Mouse (Mus musculus): ENCODE data around the gene Abcb8. TPM values are rescaled to one million over a fixed set of nuclear protein-coding genes. Genes with fewer than 3 reads are reported as not detected.

Gene Abcb8
- polyA plus RNA-seq, 1 experiment, result 51.0 TPM

DNA sequence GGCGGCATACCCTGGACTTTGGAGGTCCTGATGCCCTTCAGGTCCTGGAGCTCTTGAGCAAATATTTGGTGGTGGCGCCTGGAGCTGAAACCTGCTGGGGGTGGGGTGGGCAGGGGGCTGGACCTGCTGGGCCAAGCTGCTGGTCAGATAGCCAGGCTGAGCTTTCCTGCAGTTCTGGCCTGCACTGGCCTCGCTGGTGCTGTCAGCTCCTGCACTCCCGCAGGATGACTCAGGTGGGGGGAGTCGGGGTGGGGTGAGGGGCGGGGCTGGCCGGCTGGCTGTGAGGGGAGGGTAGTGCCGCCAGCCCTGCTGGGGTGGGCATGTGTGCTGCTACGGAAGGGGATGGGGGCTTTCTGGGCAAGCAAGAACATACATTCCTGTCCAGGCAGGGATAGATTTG lies 35.1 kb downstream of the Abcb8 start:
- DNase-seq (ENCODE audit: low read depth), result no peak
- TF ChIP-seq CTCF (IDR thresholded peaks at IDR 0.05; ENCODE audit: borderline replicate concordance, extremely low read depth, insufficient read depth, insufficient read length), result no peak
- no peak for TF ChIP-seq POLR2A (IDR thresholded peaks at IDR 0.05; ENCODE audit: borderline replicate concordance, extremely low read depth, insufficient read depth, insufficient read length, poor library complexity, severe bottlenecking)

DNA sequence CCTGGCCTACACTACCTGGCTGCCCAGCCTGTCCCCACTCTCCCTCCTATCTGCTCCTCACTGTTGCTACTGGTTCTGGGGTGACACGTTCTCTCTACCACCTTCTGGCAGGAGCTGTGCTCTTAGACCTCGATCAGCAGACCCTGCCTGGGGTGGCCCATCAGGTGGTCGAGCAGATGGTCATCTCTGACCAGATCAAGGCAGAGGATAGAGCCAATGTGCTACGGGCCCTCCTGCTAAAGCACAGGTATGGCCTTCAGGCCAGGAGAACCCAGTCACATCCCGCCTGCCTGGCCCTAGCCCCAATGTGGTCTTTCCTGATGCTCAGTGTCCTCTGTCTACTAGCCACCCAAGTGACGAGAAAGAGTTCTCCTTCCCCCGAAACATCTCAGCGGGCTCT lies 40.5 kb downstream of the Abcb8 start:
- DNase-seq (ENCODE audit: low read depth), result no peak
- TF ChIP-seq CTCF (IDR thresholded peaks at IDR 0.05; ENCODE audit: borderline replicate concordance, extremely low read depth, insufficient read depth, insufficient read length) (no peak), POLR2A (IDR thresholded peaks at IDR 0.05; ENCODE audit: borderline replicate concordance, extremely low read depth, insufficient read depth, insufficient read length, poor library complexity, severe bottlenecking) (no peak)

DNA sequence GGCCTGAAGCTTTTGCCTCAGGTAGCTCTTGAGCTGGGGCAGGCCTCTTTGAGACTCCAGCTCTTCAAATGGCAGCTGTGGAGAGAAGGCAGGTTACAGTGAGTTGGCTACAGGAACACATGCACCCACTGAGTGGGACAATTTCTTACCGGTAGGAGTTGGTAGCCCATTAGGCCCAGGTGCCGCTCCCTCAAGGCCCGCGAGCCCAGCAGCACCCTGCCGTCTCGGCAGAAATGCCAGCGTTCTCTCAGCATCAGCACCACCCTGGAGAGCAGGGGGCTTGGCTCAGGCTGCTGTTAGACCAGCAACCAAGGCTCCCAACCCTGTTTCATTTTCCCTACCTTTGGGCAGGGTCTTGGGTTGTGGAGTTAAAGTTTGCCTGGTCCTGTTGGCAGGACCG lies 47.7 kb downstream of the Abcb8 start:
- TF ChIP-seq POLR2A (IDR thresholded peaks at IDR 0.05; ENCODE audit: borderline replicate concordance, extremely low read depth, insufficient read depth, insufficient read length, poor library complexity, severe bottlenecking) (no peak), CTCF (IDR thresholded peaks at IDR 0.05; ENCODE audit: borderline replicate concordance, extremely low read depth, insufficient read depth, insufficient read length) (no peak)
- DNase-seq (ENCODE audit: low read depth), result no peak

DNA sequence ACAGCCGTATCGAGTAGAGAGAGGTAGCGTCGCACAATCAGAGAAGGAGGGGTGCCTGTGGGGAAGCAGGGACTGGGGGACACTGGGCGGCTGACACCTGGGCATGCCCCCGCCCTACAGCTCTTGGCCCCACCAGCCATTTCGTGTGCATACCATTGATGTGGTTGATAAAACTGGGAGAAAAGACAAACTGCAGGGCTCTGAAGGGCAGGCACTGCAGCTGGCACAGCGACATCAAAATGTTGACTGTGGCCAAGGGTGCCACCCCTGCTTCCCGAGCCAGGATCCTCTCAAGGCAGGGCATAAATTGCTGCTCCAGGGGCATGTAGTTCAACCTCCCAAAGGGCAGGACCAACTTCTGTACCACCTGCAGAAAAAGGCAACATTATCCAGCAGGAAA lies 48.6 kb downstream of the Abcb8 start:
- no peak for TF ChIP-seq POLR2A (IDR thresholded peaks at IDR 0.05; ENCODE audit: borderline replicate concordance, extremely low read depth, insufficient read depth, insufficient read length, poor library complexity, severe bottlenecking)
- TF ChIP-seq CTCF (IDR thresholded peaks at IDR 0.05; ENCODE audit: borderline replicate concordance, extremely low read depth, insufficient read depth, insufficient read length), result no peak
- no peak for DNase-seq (ENCODE audit: low read depth)

DNA sequence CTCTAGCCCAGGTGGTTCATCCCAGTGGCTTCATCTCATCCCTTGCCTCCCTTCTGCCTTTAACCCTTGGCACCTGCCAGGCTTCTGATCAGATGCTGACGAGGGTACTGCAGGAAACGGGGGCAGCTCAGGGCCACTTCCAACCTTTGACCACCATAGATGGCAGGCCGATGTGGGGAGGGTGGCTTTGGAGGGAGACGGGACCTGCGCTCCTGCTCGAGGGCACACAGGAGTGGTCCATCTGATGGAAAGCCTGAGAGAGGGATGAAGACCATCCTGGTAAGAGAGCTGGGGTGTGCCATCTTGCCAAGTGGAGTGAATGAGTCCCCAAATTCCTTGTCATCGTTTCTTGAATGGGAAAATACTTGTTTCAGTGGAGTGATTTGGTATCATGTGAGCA lies 49.7 kb downstream of the Abcb8 start:
- DNase-seq (ENCODE audit: low read depth), result no peak
- TF ChIP-seq POLR2A (IDR thresholded peaks at IDR 0.05; ENCODE audit: borderline replicate concordance, extremely low read depth, insufficient read depth, insufficient read length, poor library complexity, severe bottlenecking), result no peak
- no peak for TF ChIP-seq CTCF (IDR thresholded peaks at IDR 0.05; ENCODE audit: borderline replicate concordance, extremely low read depth, insufficient read depth, insufficient read length)

DNA sequence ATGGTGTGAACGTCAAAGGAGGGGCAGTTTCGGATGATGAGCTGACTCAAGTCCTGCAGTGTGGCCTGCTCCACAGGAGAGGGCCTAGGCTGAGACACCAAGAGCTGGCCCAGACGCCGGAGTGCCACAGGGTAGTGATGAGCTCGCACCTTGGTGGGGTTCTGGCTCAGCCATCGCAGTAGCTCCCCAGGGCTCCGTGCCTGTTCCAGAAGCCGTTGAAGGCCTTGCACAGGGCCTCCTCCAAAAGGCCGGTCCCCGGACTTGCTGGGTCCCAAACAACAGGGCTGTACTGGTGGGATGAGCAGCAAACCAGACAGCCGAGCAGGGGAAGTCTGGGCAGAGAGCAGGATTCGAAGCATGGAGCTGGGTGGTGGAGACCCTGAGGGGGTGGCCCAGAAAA lies 50.5 kb downstream of the Abcb8 start:
- no peak for DNase-seq (ENCODE audit: low read depth)
- TF ChIP-seq POLR2A (IDR thresholded peaks at IDR 0.05; ENCODE audit: borderline replicate concordance, extremely low read depth, insufficient read depth, insufficient read length, poor library complexity, severe bottlenecking), result no peak
- TF ChIP-seq CTCF (IDR thresholded peaks at IDR 0.05; ENCODE audit: borderline replicate concordance, extremely low read depth, insufficient read depth, insufficient read length), result no peak

DNA sequence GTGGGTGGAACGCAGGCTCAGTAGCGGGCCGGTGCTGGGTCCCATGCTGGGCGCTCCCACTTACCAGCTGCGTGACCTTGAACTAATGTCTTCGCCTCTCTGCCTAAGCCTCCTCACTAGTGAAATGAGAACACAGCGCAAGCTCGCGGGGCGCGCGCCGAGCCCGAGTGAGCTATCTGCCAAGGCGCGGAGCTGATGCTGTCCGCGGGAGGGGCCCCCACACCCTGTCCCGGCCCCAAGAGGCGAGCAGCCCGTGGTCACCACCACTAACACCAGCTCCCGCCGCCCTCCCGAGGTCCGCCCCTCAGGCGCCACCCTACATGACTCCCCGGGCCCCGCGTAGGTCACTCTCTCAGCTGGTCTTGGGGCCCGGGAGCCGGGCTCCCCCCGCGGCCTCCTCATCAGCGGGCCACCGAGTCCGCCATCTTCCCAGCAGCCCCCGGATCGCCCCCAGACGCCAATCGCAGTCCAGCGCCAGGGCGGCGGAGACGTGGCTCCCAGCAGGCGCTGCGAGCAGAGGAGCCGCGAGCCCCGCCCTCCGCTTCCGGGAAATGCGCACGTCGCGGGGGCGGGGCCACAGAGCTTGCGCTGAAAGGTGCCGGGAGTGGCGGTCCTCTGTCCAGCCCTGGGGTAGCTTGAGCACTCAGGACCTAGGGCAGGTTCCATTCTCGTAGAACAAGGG lies 51.4 kb downstream of the Abcb8 start, which contains the start of gene Fastk:
TSS of gene Fastk (minus strand) at position 542 of the 682 bp plus-strand sequence.
- TF ChIP-seq CTCF (IDR thresholded peaks at IDR 0.05; ENCODE audit: borderline replicate concordance, extremely low read depth, insufficient read depth, insufficient read length) (no peak), POLR2A (IDR thresholded peaks at IDR 0.05; ENCODE audit: borderline replicate concordance, extremely low read depth, insufficient read depth, insufficient read length, poor library complexity, severe bottlenecking) (peak; percentile 75)
- peak; percentile 98 for DNase-seq (ENCODE audit: low read depth)

DNA sequence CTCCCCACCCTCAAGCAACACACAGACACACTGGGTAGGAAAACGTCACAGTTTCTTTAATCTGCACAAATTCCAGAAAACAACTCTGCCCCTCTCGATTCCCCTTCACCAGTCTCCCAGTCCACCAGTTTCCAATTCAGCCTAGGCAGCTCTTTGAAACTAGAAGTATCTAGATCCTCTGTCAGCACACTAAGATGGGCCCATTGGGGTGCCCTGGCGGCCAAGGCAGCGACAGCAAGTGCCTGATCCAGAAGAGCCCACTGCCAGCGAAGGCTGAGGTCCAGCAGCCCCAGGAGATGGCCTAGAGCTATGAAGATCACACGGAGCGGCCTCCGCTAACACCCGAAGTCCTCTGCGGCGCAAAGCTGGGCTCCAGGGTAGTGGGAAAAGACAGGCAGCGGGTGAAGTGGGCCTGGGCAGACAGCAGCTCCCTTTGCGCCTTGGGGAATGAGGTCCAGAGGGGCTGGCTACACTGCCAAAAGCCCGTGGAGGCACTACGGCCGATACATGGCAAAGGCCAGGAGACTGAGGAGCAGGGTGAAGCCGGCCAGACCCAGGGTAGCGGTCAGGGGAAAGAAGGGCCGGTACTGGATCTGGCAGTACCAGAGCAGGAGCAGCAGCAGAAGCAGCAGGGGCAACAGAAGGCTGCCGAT lies 52.1 kb downstream of the Abcb8 start:
- DNase-seq (ENCODE audit: low read depth), result no peak
- 0 out of 2 replicates have a peak, but pooled peaks have one; percentile 9 for TF ChIP-seq CTCF (IDR thresholded peaks at IDR 0.05; ENCODE audit: borderline replicate concordance, extremely low read depth, insufficient read depth, insufficient read length)
- no peak for TF ChIP-seq POLR2A (IDR thresholded peaks at IDR 0.05; ENCODE audit: borderline replicate concordance, extremely low read depth, insufficient read depth, insufficient read length, poor library complexity, severe bottlenecking)

DNA sequence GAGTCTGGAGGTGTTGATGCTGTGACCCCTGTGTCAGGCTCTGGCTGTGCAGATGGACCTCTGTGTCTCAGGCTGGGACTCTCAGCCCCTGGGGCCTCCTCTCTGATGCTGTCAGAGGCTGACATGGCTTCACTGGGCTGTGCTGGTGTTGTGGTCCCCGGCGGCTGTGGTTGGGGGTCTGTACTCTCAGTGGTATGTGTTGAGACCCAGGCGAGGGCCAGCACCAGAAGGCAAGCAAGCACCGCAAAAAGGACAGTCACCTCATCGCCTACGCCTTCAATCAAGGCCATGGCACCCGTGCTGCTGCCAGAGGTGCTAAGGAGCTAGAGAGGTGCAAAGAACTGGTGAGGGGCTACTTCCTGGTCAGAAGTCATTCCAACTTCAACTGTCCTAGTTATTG lies 53.2 kb downstream of the Abcb8 start:
- no peak for DNase-seq (ENCODE audit: low read depth)

DNA sequence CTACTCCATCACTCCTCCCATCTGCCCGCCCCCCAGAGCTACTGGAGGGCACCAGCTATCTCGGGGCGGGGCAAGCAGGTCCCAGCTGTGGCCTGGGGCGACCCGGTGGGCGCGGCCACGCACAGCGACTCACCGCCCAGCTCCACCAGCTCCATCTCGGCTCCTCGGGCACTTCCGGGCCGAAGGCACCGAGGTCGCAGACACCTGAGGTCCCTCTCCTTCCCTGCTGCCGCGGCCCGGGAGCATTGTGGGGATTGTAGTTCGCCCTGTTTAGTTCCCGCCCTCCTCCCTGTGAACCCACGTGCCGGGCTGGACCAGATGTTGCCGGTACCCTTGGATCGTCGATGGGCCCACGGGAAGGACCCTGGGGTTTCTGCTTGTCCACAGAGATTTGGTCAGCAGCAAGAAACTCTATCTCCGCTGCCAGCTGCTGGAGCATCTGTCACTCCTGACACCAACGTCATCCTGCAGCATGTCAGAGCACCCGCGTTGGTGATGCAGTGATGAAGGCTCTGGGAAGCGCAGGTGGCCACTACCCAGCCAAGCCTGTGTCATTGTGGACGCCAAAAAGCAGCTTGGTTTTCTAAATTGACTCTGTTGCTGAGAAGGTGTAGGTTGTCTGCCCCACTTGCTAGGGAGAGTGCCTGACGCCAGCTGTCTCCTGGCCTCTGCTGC lies 54.3 kb downstream of the Abcb8 start, which contains the start of gene Tmub1:
TSS of gene Tmub1 (minus strand) at position 231 of the 675 bp plus-strand sequence.
- peak; percentile 85 for DNase-seq (ENCODE audit: low read depth)
- TF ChIP-seq CTCF (IDR thresholded peaks at IDR 0.05; ENCODE audit: borderline replicate concordance, extremely low read depth, insufficient read depth, insufficient read length), result no peak
- 0 out of 2 replicates have a peak, but pooled peaks have one; percentile 43 for TF ChIP-seq POLR2A (IDR thresholded peaks at IDR 0.05; ENCODE audit: borderline replicate concordance, extremely low read depth, insufficient read depth, insufficient read length, poor library complexity, severe bottlenecking)

More for the DNA sequence above, 53.2 kb downstream of the Abcb8 start:
- TF ChIP-seq CTCF (IDR thresholded peaks at IDR 0.05; ENCODE audit: borderline replicate concordance, extremely low read depth, insufficient read depth, insufficient read length), result no peak
- no peak for TF ChIP-seq POLR2A (IDR thresholded peaks at IDR 0.05; ENCODE audit: borderline replicate concordance, extremely low read depth, insufficient read depth, insufficient read length, poor library complexity, severe bottlenecking)
